Mouse (Mus musculus): Measurements from ENCODE around the gene Gm4907. TPM values are rescaled to one million over a fixed set of nuclear protein-coding genes. Genes with fewer than 3 reads are reported as not detected.
"Not testable (repeated sequence)": the region's sequence is repeated elsewhere in the genome, so short reads cannot be mapped to it uniquely, and the experiment has no call there.

Gm4907 gene
- polyA plus RNA-seq (2015; fragmentation: Nextera tagmentation; extraction: Ambion mirVana): not detected in 2 replicates

GRCm38 (mm10) chrX:23882253-23882652, at the start of gene Gm4907:
TSS of gene Gm4907 (plus strand) at chrX:23882553.
- 73% methylated on average over 2 of the region's 2 CpGs for WGBS
- not testable (repeated sequence) for H3K36me3 ChIP-seq; H3K27me3 ChIP-seq (replicated peaks); H3K27ac ChIP-seq (replicated peaks); H3K4me2 ChIP-seq; H3K9ac ChIP-seq (replicated peaks); H3K4me1 ChIP-seq; ATAC-seq (ENCODE audit: low FRiP score); H3K4me3 ChIP-seq (replicated peaks); H3K9me3 ChIP-seq (replicated peaks)

DNA sequence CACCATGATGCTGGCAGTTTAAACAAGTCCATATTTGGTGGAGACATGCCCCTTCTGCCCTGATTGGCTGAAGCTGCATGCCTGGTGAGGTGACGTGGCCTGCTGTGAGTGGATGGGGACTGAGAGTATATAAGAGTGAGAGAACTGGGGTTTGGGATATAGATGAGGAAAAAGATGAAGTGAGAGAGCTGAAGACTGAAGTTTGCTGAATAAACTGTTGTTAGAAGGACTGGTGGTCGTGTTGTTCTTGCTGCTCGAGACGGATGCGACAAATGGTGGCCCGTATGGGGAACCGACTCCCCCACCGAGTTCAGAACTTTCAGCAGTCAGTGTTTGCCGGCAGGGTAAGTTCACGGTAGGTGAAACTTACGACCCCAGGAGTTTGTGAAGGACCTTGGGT, 48.6 kb upstream of the Gm4907 start:
- H3K4me2 ChIP-seq; ATAC-seq (ENCODE audit: low FRiP score); H3K9ac ChIP-seq (replicated peaks); H3K9me3 ChIP-seq (replicated peaks); H3K4me1 ChIP-seq; H3K27me3 ChIP-seq (replicated peaks); H3K27ac ChIP-seq (replicated peaks); H3K36me3 ChIP-seq; H3K4me3 ChIP-seq (replicated peaks): not testable (repeated sequence)
- 88% methylated on average over 11 of the region's 11 CpGs for WGBS

DNA sequence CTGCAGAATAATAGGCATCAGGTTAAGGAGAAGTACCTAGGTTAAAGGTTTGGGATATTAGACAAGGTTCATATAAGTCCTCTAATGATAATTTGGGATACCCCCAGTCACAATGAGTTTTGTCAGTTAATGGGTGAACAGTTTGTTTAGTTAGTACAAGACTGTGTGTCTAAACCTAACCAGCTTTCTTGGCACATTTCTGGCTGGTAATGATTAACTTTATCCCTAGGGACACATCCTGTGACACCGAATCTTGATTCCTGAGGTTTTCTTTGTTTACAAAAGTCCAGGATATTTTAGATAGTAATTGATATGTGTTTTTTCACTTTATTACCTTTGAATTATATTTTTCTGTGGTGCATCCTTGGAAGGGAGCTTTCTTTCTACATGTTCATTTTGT, 41.4 kb upstream of the Gm4907 start:
- no peak for ATAC-seq (ENCODE audit: low FRiP score)
- no peaks in the 10 kb centered on the region; the same call in 1 of the 2 replicates for H3K9me3 ChIP-seq (replicated peaks)
- H3K9ac ChIP-seq (replicated peaks): no peak overlapping the region
- no peaks in the 10 kb centered on the region for H3K36me3 ChIP-seq
- no peak overlapping the region for H3K27ac ChIP-seq (replicated peaks)
- no peaks in the 10 kb centered on the region for H3K27me3 ChIP-seq (replicated peaks)
- WGBS: 91% methylated on average over 1 of the region's 1 CpGs
- H3K4me1 ChIP-seq: no peaks in the 10 kb centered on the region
- no peak overlapping the region for H3K4me3 ChIP-seq (replicated peaks)
- H3K4me2 ChIP-seq: no peak overlapping the region

DNA sequence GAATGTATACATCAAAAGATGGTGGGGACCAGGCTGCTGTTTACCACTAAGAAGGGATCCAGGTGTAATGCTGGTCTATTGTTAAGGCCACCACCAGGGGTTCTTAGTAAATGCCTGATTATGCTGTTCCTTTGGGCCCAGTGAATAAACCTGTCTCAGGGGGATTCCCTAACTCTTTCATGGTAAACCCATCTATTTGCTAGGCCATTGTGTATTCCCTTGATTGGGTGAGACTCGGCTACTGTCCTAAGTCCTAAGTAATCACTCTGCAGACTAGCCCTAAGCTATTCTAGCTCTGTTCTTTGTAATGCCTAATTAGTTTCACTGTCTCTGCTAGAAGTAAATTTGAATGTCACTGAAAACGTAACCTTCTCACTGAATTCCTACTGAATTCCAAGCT, 71.8 kb downstream of the Gm4907 start:
- Histone ChIP-seq H3K36me3 (no peaks in the 10 kb centered on the region), H3K4me1 (no peaks in the 10 kb centered on the region), H3K4me2 (no peak overlapping the region), H3K27ac (replicated peaks) (no peak overlapping the region), H3K4me3 (replicated peaks) (no peak overlapping the region), H3K27me3 (replicated peaks) (no peaks in the 10 kb centered on the region), H3K9me3 (replicated peaks) (no peaks in the 10 kb centered on the region), H3K9ac (replicated peaks) (no peak overlapping the region)
- ATAC-seq (ENCODE audit: low FRiP score): no peak
- 58% methylated on average over 2 of the region's 2 CpGs for WGBS

Other genes starting within 250 kb of the Gm4907 start
- 14.6 and 15.6 TPM in 2 replicates for gene Wdr44, start 189.5 kb upstream of the Gm4907 start, polyA plus RNA-seq (2015; fragmentation: Nextera tagmentation; extraction: Ambion mirVana)
- gene Gm4985, start 76.4 kb downstream of the Gm4907 start, polyA plus RNA-seq (2015; fragmentation: Nextera tagmentation; extraction: Ambion mirVana): not detected in 2 replicates

Data from neural tube, embryonic 15.5 days (tissue).